Mouse (Mus musculus): ENCODE data around the gene Tmbim7.

DNA sequence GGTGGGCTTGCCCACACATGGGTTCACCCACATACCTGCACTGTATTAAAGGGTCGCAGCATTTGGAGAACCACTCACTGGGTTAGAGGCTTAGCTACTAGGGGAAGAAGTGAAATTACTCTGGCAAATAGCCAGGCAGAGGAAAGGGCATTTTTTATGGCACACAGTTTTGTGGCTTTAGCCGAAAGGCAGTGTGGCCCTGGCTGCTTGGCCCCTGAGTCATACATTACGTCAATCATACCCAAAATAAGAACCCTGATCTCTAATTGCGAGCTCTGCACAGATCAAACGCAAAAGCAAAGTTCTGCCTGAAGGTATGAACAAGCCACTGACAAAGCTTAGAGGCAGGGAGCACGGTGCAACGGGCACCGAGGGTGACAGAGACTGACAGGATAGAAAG, 37.3 kb downstream of the Tmbim7 start:
- TF ChIP-seq POLR2A (IDR thresholded peaks at IDR 0.05; ENCODE audit: borderline replicate concordance, low read depth, low read length) (no peak), CTCF (IDR thresholded peaks at IDR 0.05; ENCODE audit: low read depth, low read length) (no peak)

All from bone marrow macrophage, adult 2 months (primary cell).